Mouse (Mus musculus) right cerebral cortex, postnatal 25 days (tissue): ENCODE measurements around the gene Mrgbp.

ENCODE experiments used
- DNase-seq: peaks from one replicate; pipeline ENCODE4 v3.0.0; 2022

Gene Mrgbp

GRCm38 (mm10) chr2:180581002-180581401 lies at the start of gene Mrgbp:
Gene Mrgbp, plus strand, starts transcription at chr2:180581304.
- no peak for DNase-seq

GRCm38 (mm10) chr2:180531671-180532385 lies 49.3 kb upstream of the Mrgbp start:
- no peak for DNase-seq

GRCm38 (mm10) chr2:180532386-180532995 lies 48.6 kb upstream of the Mrgbp start:
- no peak for DNase-seq

- DNase-seq: no peak
These were observed 47.9 kb upstream of the Mrgbp start for GRCm38 (mm10) chr2:180533237-180533636.

- no peak for DNase-seq
These were observed 37.4 kb upstream of the Mrgbp start for GRCm38 (mm10) chr2:180543675-180544074.

GRCm38 (mm10) chr2:180545046-180545445 lies 36.1 kb upstream of the Mrgbp start:
- DNase-seq: no peak

- no peak for DNase-seq
These were observed 33.6 kb upstream of the Mrgbp start for GRCm38 (mm10) chr2:180547384-180548106.

- no peak for DNase-seq
These were observed 28.8 kb upstream of the Mrgbp start for GRCm38 (mm10) chr2:180552340-180552739.

- DNase-seq: no peak
These were observed 25.9 kb upstream of the Mrgbp start for GRCm38 (mm10) chr2:180555219-180555618.

- DNase-seq: no peak
These were observed 24.6 kb upstream of the Mrgbp start for GRCm38 (mm10) chr2:180556470-180556869.

GRCm38 (mm10) chr2:180560245-180560644 lies 20.9 kb upstream of the Mrgbp start:
- DNase-seq: no peak

- no peak for DNase-seq
These were observed 19.0 kb upstream of the Mrgbp start for GRCm38 (mm10) chr2:180562146-180562545.

GRCm38 (mm10) chr2:180563296-180563695 lies 17.8 kb upstream of the Mrgbp start:
- DNase-seq: no peak

GRCm38 (mm10) chr2:180563841-180564240 lies 17.3 kb upstream of the Mrgbp start:
- no peak for DNase-seq

GRCm38 (mm10) chr2:180566240-180566913 lies 14.7 kb upstream of the Mrgbp start:
- no peak for DNase-seq

GRCm38 (mm10) chr2:180569028-180569643 lies 12.0 kb upstream of the Mrgbp start:
- DNase-seq: no peak

GRCm38 (mm10) chr2:180576482-180576881 lies 4.6 kb upstream of the Mrgbp start:
- no peak for DNase-seq

- peak; percentile 62 for DNase-seq
These were observed 2.4 kb upstream of the Mrgbp start for GRCm38 (mm10) chr2:180578686-180579085.

GRCm38 (mm10) chr2:180582481-180583153 lies 1.5 kb downstream of the Mrgbp start:
- DNase-seq: peak; percentile 97

- no peak for DNase-seq
These were observed 2.0 kb downstream of the Mrgbp start for GRCm38 (mm10) chr2:180583154-180583507.

GRCm38 (mm10) chr2:180588736-180589122 lies 7.6 kb downstream of the Mrgbp start:
- DNase-seq: no peak

- DNase-seq: peak; percentile 84
These were observed 8.2 kb downstream of the Mrgbp start, which contains the start of gene Ogfr for GRCm38 (mm10) chr2:180589123-180589831. Gene Ogfr, plus strand, starts transcription at chr2:180589245.
